Mouse (Mus musculus): Measurements from ENCODE around the gene Fam71b.
"Not testable (repeated sequence)": the region's sequence is repeated elsewhere in the genome, so short reads cannot be mapped to it uniquely, and the experiment has no call there.

Fam71b gene

GRCm38 (mm10) chr11:46384925-46385324, 11.4 kb upstream of the Fam71b start:
- no peak for DNase-seq (ENCODE audit: low spot score)

- no peak for DNase-seq (ENCODE audit: low spot score)
Observed at GRCm38 (mm10) chr11:46386556-46386955, 9.8 kb upstream of the Fam71b start.

- DNase-seq (ENCODE audit: low spot score), result no peak
Observed at GRCm38 (mm10) chr11:46387061-46387460, 9.3 kb upstream of the Fam71b start.

- DNase-seq (ENCODE audit: low spot score), result no peak
Observed at GRCm38 (mm10) chr11:46388438-46388837, 7.9 kb upstream of the Fam71b start.

- DNase-seq (ENCODE audit: low spot score), result no peak
Observed at GRCm38 (mm10) chr11:46389336-46390117, 6.8 kb upstream of the Fam71b start, which contains the start of gene Itk. Gene Itk (minus strand): TSS chr11:46389515.

DNA sequence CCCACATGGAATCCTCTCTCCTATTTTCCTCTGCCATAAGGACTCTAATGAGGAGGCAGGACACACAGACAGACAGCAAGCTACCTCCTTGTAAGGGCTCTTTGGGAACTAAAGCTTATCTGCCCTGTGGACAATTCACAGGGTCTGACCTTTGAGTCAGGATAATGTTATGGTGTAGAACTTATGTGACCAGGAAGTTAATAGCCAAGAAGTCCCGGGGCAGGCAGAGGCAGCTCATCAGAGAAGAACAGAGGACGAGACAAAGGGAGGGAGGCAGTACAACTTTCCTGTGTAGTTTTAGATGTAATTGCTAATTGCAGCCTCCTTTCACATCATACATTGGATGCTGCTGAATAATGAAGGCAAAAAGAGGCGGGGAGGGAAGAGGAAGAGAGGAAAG, 5.7 kb upstream of the Fam71b start:
- no peak for DNase-seq (ENCODE audit: low spot score)

DNA sequence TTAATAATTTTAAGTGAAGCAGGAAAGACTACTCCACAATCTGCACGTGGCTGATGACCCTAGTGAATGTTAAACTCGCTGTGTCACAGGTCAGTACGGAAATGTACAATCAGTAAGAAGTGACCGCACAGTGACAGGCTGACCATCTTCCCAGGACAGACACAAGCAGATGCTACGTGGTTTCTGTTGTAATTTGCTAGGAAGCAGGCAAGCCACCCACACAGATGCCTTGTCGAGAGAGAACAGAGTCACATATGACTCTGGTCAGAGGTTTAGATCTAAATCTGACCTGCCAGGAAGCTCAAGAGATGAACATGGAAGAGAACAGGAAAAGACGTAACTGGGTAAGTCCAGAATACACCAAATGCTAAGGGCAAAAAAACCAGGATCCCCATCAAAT, 3.5 kb upstream of the Fam71b start:
- DNase-seq (ENCODE audit: low spot score), result no peak

GRCm38 (mm10) chr11:46393413-46393812, 2.9 kb upstream of the Fam71b start:
- DNase-seq (ENCODE audit: low spot score), result no peak

GRCm38 (mm10) chr11:46395088-46395487, 1.3 kb upstream of the Fam71b start:
- DNase-seq (ENCODE audit: low spot score), result no peak

DNA sequence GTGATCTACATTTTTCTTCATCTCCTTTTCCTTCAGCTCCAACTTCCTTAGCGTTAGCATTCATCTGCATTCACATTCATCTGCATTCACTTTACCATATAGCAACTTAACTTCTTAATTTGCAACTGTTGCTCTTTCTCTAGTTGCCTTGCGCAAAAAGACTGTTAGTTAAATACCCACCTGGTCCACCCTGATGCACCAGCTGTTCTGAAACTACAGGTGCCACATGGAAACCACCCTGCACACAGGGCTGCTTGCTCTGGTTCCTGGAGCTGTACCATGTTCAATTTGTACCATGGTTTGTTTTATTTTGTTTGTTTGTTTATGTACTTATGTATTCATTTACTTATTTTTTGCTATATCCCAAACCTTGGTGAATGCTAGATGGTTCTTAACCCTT, 661 bp upstream of the Fam71b start:
- no peak for DNase-seq (ENCODE audit: low spot score)

- no peak for DNase-seq (ENCODE audit: low spot score)
Observed at GRCm38 (mm10) chr11:46396860-46397179, 461 bp downstream of the Fam71b start.

DNA sequence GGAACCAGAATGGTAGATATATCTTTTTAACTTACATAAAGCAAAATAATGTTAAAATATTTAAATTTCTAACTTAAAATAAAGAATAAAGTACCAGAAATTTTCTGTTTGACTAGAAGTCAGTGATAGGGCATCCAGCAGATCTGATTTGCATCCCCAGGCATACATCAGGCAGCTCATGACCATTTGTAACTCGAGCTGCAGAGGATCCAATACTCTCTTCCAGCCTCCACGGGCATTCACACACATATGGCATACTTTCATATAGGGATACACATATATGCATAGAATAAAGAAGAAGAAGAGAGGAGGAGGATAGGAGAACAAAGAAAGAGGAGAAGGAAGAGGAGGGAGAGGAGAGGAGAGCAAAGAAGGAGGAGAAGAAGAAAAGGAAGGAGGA, 1.5 kb downstream of the Fam71b start:
- DNase-seq (ENCODE audit: low spot score), result no peak

DNA sequence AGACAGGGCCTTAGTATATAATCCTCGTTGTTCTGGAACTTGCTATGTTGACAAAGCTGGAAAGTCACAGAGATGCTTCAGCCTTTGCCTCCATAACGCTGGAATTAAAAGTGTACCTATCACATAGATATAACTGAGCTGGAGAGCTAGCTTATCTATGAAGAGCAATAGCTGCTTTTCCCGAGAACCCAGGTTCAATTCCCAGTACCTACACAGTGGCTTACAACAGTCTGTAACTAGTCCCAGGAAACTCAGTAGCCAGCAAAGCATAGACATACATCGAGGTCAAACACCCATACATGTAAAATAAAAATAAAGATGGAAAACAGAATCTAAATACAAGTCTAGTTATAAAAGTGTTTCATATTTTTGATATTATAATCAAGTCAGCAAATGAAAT, 2.1 kb downstream of the Fam71b start:
- DNase-seq (ENCODE audit: low spot score), result no peak

DNA sequence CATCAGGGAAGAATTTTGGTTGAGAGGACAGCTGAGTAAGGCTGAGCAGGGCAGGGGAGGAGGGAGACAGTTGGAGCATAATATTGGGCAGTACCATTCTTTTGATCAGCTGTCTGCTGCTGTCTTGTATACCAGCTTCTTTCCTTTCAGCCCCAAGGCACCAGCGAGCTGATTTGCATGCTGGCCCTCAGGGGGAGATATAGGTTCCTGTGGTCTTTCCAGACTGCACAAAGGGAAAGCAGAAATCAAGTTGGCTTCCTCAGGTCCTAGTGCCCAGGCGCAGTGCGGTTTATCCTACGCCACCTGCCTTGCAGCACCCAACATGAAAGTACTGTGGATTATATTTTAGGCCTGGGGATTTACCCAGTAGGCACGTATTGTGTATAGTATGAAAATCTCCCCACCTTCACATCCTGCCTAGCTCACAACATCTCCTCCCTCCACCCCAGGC, 2.6 kb downstream of the Fam71b start:
- no peak for DNase-seq (ENCODE audit: low spot score)

DNA sequence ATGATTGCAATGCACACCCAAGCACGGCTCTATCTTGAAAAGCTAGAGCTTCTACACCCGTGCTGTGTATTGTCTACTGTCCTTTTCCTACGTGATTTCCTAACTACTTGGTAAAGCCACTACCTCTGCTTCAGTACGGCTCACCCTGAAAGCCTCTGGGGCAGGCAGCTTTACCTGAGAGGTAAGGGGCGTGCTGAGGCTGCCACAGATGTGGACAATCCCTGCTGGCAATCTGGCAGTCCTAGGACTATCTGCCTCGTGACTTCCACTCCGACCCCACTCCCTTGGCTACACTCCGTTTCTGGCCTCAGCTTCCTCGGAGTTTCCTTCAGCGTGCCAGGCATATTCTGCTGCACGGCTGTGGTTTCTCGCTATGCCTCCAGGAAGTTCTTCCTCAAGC, 5.2 kb downstream of the Fam71b start:
- DNase-seq (ENCODE audit: low spot score), result no peak

- DNase-seq (ENCODE audit: low spot score), result no peak
Observed at GRCm38 (mm10) chr11:46404986-46405385, 8.6 kb downstream of the Fam71b start.

DNA sequence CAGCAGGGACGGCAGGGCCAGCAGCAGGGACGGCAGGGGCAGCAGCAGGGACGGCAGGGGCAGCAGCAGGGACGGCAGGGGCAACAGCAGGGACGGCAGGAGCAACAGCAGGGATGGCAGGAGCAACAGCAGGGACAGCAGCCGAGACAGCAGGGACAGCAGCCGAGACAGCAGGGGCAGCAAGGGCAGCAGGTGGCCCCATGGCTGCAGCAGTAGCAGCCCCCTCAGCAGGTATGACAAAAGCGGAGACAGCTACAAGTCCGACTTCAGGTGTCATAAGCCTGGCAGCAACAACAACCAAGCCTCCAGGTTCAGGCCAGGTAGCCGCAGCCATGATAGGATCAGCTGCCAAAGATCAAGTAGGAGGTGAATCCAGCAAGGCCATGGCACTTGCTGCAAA, 10.4 kb downstream of the Fam71b start:
- no peak for DNase-seq (ENCODE audit: low spot score)

- DNase-seq (ENCODE audit: low spot score), result no peak
Observed at GRCm38 (mm10) chr11:46410018-46410563, 13.7 kb downstream of the Fam71b start.

GRCm38 (mm10) chr11:46418438-46418837, 22.1 kb downstream of the Fam71b start:
- no peak for DNase-seq (ENCODE audit: low spot score)

GRCm38 (mm10) chr11:46418860-46419259, 22.5 kb downstream of the Fam71b start:
- DNase-seq (ENCODE audit: low spot score), result no peak

GRCm38 (mm10) chr11:46421086-46421888, 24.9 kb downstream of the Fam71b start:
- no peak for DNase-seq (ENCODE audit: low spot score)

GRCm38 (mm10) chr11:46428131-46428530, 31.8 kb downstream of the Fam71b start:
- not testable (repeated sequence) for DNase-seq (ENCODE audit: low spot score)

DNA sequence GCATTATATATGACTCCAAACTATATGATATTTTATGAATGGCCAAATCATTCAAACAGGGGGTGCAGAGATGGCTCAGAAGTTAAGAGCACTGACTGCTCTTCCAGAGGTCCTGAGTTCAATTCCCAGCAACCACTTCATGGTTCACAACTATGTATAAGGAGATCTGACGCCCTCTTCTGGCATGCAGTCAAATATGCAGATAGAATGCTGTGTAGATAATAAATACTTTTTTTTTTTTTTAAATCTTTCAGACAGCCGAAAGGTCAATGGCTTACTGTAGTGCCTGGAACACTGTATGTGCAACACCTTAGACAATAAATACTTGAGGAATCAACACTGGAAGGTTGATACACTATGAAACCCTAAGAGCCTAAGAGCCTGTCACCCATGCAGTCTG, 33.8 kb downstream of the Fam71b start:
- DNase-seq (ENCODE audit: low spot score), result no peak
